Mouse (Mus musculus): Measurements from ENCODE around the gene Nhsl1. TPM values are rescaled to one million over a fixed set of nuclear protein-coding genes. Genes with fewer than 3 reads are reported as not detected.
"Not testable (repeated sequence)": the region's sequence is repeated elsewhere in the genome, so short reads cannot be mapped to it uniquely, and the experiment has no call there.

Gene Nhsl1
- polyA plus RNA-seq, 1 experiment from 2014 or later: 14.9 TPM

GRCm38 (mm10) chr10:18447299-18447698, 128.5 kb downstream of the Nhsl1 start:
- H3K27me3 ChIP-seq (replicated peaks; ENCODE audit: control insufficient read depth, insufficient read depth, low read length): no peaks in the 10 kb centered on the region
- WGBS: 41% methylated on average over 4 of the region's 4 CpGs
- no peak overlapping the region for H3K9ac ChIP-seq (ENCODE audit: low read depth, low read length)
- no peaks in the 10 kb centered on the region for H3K9me3 ChIP-seq (ENCODE audit: control insufficient read depth, low read length)
- H3K4me3 ChIP-seq (ENCODE audit: low read depth, low read length): no peak overlapping the region
- H3K36me3 ChIP-seq (ENCODE audit: control insufficient read depth, insufficient read depth, low read length): no peaks in the 10 kb centered on the region
- H3K27ac ChIP-seq (replicated peaks; ENCODE audit: low read depth, low read length): no peak overlapping the region
- H3K4me1 ChIP-seq (ENCODE audit: control insufficient read depth, insufficient read depth, low read length): peaks cover 11% of the 10 kb centered on the region
- no peak for ATAC-seq (ENCODE audit: low read depth)
- no peak overlapping the region for H3K4me2 ChIP-seq (ENCODE audit: low read depth, low read length)
- no peak for DNase-seq (ENCODE audit: low spot score)

- ATAC-seq (ENCODE audit: low read depth); H3K36me3 ChIP-seq (ENCODE audit: control insufficient read depth, insufficient read depth, low read length): not testable (repeated sequence)
- 82% methylated on average over 7 of the region's 7 CpGs for WGBS
These were observed 130.1 kb downstream of the Nhsl1 start for GRCm38 (mm10) chr10:18448896-18449295.

GRCm38 (mm10) chr10:18453380-18453779, 134.6 kb downstream of the Nhsl1 start:
- WGBS: 18% methylated on average over 4 of the region's 4 CpGs

More at GRCm38 (mm10) chr10:18448896-18449295, 130.1 kb downstream of the Nhsl1 start:
- not testable (repeated sequence) for H3K9me3 ChIP-seq (ENCODE audit: control insufficient read depth, low read length); H3K4me2 ChIP-seq (ENCODE audit: low read depth, low read length); H3K27ac ChIP-seq (replicated peaks; ENCODE audit: low read depth, low read length); H3K4me3 ChIP-seq (ENCODE audit: low read depth, low read length); DNase-seq (ENCODE audit: low spot score); H3K27me3 ChIP-seq (replicated peaks; ENCODE audit: control insufficient read depth, insufficient read depth, low read length); H3K9ac ChIP-seq (ENCODE audit: low read depth, low read length)
- peaks cover 11% of the 10 kb centered on the region for H3K4me1 ChIP-seq (ENCODE audit: control insufficient read depth, insufficient read depth, low read length)

GRCm38 (mm10) chr10:18454161-18454560, 135.4 kb downstream of the Nhsl1 start:
- H3K27me3 ChIP-seq (replicated peaks; ENCODE audit: control insufficient read depth, insufficient read depth, low read length): no peaks in the 10 kb centered on the region
- H3K4me1 ChIP-seq (ENCODE audit: control insufficient read depth, insufficient read depth, low read length): no peaks in the 10 kb centered on the region
- 70% methylated on average over 3 of the region's 3 CpGs for WGBS
- DNase-seq (ENCODE audit: low spot score): no peak
- H3K9me3 ChIP-seq (ENCODE audit: control insufficient read depth, low read length): no peaks in the 10 kb centered on the region
- no peak overlapping the region for H3K4me3 ChIP-seq (ENCODE audit: low read depth, low read length)
- no peak overlapping the region for H3K4me2 ChIP-seq (ENCODE audit: low read depth, low read length)
- H3K9ac ChIP-seq (ENCODE audit: low read depth, low read length): no peak overlapping the region
- ATAC-seq (ENCODE audit: low read depth): no peak
- no peak overlapping the region for H3K27ac ChIP-seq (replicated peaks; ENCODE audit: low read depth, low read length)
- H3K36me3 ChIP-seq (ENCODE audit: control insufficient read depth, insufficient read depth, low read length): 0 out of 2 replicates have a peak, but pooled peaks cover 4% of the 10 kb centered on the region

More at GRCm38 (mm10) chr10:18453380-18453779, 134.6 kb downstream of the Nhsl1 start:
- ATAC-seq (ENCODE audit: low read depth) (peak; percentile 75), DNase-seq (ENCODE audit: low spot score) (peak; percentile 90)
- no peak overlapping the region for H3K9ac ChIP-seq (ENCODE audit: low read depth, low read length)
- H3K9me3 ChIP-seq (ENCODE audit: control insufficient read depth, low read length): no peaks in the 10 kb centered on the region
- H3K27me3 ChIP-seq (replicated peaks; ENCODE audit: control insufficient read depth, insufficient read depth, low read length): no peaks in the 10 kb centered on the region
- H3K4me2 ChIP-seq (ENCODE audit: low read depth, low read length): no peak overlapping the region
- H3K4me3 ChIP-seq (ENCODE audit: low read depth, low read length): no peak overlapping the region
- H3K27ac ChIP-seq (replicated peaks; ENCODE audit: low read depth, low read length): no peak overlapping the region
- no peaks in the 10 kb centered on the region for H3K4me1 ChIP-seq (ENCODE audit: control insufficient read depth, insufficient read depth, low read length)
- H3K36me3 ChIP-seq (ENCODE audit: control insufficient read depth, insufficient read depth, low read length): 0 out of 2 replicates have a peak, but pooled peaks cover 4% of the 10 kb centered on the region

GRCm38 (mm10) chr10:18455301-18455920, 136.6 kb downstream of the Nhsl1 start:
- Histone ChIP-seq H3K27ac (replicated peaks; ENCODE audit: low read depth, low read length) (no peak overlapping the region), H3K9me3 (ENCODE audit: control insufficient read depth, low read length) (no peaks in the 10 kb centered on the region), H3K36me3 (ENCODE audit: control insufficient read depth, insufficient read depth, low read length) (0 out of 2 replicates have a peak, but pooled peaks cover 4% of the 10 kb centered on the region), H3K4me2 (ENCODE audit: low read depth, low read length) (no peak overlapping the region), H3K27me3 (replicated peaks; ENCODE audit: control insufficient read depth, insufficient read depth, low read length) (no peaks in the 10 kb centered on the region), H3K4me3 (ENCODE audit: low read depth, low read length) (no peak overlapping the region), H3K9ac (ENCODE audit: low read depth, low read length) (no peak overlapping the region), H3K4me1 (ENCODE audit: control insufficient read depth, insufficient read depth, low read length) (no peaks in the 10 kb centered on the region)
- DNase-seq (ENCODE audit: low spot score) (no peak), ATAC-seq (ENCODE audit: low read depth) (no peak)
- 91% methylated on average over 10 of the region's 10 CpGs for WGBS

GRCm38 (mm10) chr10:18457808-18458475, 139.2 kb downstream of the Nhsl1 start:
- Histone ChIP-seq H3K4me1 (ENCODE audit: control insufficient read depth, insufficient read depth, low read length) (peaks cover 3% of the 10 kb centered on the region; the same call in 1 of the 2 replicates), H3K4me3 (ENCODE audit: low read depth, low read length) (no peak overlapping the region), H3K27me3 (replicated peaks; ENCODE audit: control insufficient read depth, insufficient read depth, low read length) (no peaks in the 10 kb centered on the region), H3K27ac (replicated peaks; ENCODE audit: low read depth, low read length) (no peak overlapping the region), H3K4me2 (ENCODE audit: low read depth, low read length) (no peak overlapping the region), H3K36me3 (ENCODE audit: control insufficient read depth, insufficient read depth, low read length) (0 out of 2 replicates have a peak, but pooled peaks cover 4% of the 10 kb centered on the region), H3K9ac (ENCODE audit: low read depth, low read length) (no peak overlapping the region), H3K9me3 (ENCODE audit: control insufficient read depth, low read length) (no peaks in the 10 kb centered on the region)
- 53% methylated on average over 8 of the region's 8 CpGs for WGBS
- ATAC-seq (ENCODE audit: low read depth) (no peak), DNase-seq (ENCODE audit: low spot score) (no peak)

GRCm38 (mm10) chr10:18461336-18461735, 142.6 kb downstream of the Nhsl1 start:
- DNase-seq (ENCODE audit: low spot score): no peak
- Histone ChIP-seq H3K4me2 (ENCODE audit: low read depth, low read length) (no peak overlapping the region), H3K9me3 (ENCODE audit: control insufficient read depth, low read length) (no peaks in the 10 kb centered on the region), H3K27me3 (replicated peaks; ENCODE audit: control insufficient read depth, insufficient read depth, low read length) (no peaks in the 10 kb centered on the region), H3K9ac (ENCODE audit: low read depth, low read length) (no peak overlapping the region), H3K4me1 (ENCODE audit: control insufficient read depth, insufficient read depth, low read length) (peaks cover 10% of the 10 kb centered on the region), H3K36me3 (ENCODE audit: control insufficient read depth, insufficient read depth, low read length) (0 out of 2 replicates have a peak, but pooled peaks cover 2% of the 10 kb centered on the region), H3K4me3 (ENCODE audit: low read depth, low read length) (no peak overlapping the region), H3K27ac (replicated peaks; ENCODE audit: low read depth, low read length) (no peak overlapping the region)
- ATAC-seq (ENCODE audit: low read depth): no peak
- 94% methylated on average over 13 of the region's 13 CpGs for WGBS

GRCm38 (mm10) chr10:18463071-18463841, 144.5 kb downstream of the Nhsl1 start:
- ATAC-seq (ENCODE audit: low read depth) (peak; percentile 36; the same call in 1 of the 2 replicates), DNase-seq (ENCODE audit: low spot score) (no peak)
- Histone ChIP-seq H3K4me2 (ENCODE audit: low read depth, low read length) (peak overlapping the region; percentile 6; the same call in 1 of the 2 replicates), H3K27ac (replicated peaks; ENCODE audit: low read depth, low read length) (no peak overlapping the region), H3K4me1 (ENCODE audit: control insufficient read depth, insufficient read depth, low read length) (peaks cover 10% of the 10 kb centered on the region), H3K9ac (ENCODE audit: low read depth, low read length) (no peak overlapping the region), H3K4me3 (ENCODE audit: low read depth, low read length) (no peak overlapping the region), H3K9me3 (ENCODE audit: control insufficient read depth, low read length) (no peaks in the 10 kb centered on the region), H3K36me3 (ENCODE audit: control insufficient read depth, insufficient read depth, low read length) (no peaks in the 10 kb centered on the region), H3K27me3 (replicated peaks; ENCODE audit: control insufficient read depth, insufficient read depth, low read length) (no peaks in the 10 kb centered on the region)
- 69% methylated on average over 23 of the region's 23 CpGs for WGBS
